In the genomic region with DNA sequence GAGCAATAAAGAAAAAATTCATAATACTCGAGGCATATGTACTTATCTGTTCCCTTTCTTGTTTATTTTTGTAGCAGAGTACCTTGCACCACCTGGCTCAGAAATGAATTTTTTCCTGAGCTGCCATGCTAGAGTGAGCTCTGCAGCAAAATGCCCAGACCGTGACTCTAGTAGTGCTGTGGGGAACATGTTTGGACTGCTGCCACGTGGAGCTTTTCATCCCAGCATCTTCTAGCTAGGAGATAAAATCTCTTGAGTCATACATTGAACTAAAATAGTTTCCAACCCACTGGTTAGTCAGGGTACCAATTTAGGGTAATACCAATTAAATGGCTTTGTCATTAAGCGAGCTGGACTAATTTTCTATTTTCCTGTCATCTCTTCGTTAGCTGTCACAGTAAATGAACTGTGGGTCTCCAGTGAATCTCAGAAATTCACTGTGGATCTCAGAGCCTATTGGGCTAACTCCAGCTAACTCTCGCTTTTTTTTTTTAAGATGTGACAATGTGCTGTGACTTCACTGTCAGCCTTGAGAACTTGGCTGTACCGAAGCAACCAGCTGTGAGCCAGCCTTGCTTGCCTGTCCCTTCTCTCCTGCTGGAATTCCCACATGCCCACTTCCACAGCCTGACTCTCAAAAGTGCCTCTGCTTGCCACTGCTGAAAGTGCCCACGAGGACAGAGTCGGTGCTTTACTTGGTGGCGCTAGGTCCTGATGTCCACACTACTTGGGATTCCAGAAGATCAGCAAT, we compare ENCODE assay signal across 20 mouse cellular contexts. TPM values are rescaled to one million over a fixed set of nuclear protein-coding genes. Genes with fewer than 3 reads are reported as not detected.
DNase-seq lines count a peak whose midpoint lies in the region; TF ChIP-seq lines count a peak whose summit lies in the region.
"Had no signal": no experiment of that assay in that cellular context is flagged by ENCODE, and none has a peak within 500 bp of the region (broad histone marks: within the 10 kb centered on the region; RNA-seq: fewer than 3 reads in every experiment).

No protein-coding gene starts in this region.

- TF ChIP-seq CTCF in embryonic fibroblast, embryonic 13.5 days (IDR thresholded peaks at IDR 0.05; ENCODE audit: borderline replicate concordance, insufficient read depth, low read length) = no peak

- TF ChIP-seq POLR2A in embryonic fibroblast, embryonic 13.5 days (IDR thresholded peaks at IDR 0.05; ENCODE audit: low read depth, low read length) = no peak

- peak overlapping the region; percentile 13; the same call in 1 of the 2 replicates for H3K27ac ChIP-seq in embryonic fibroblast, embryonic 13.5 days (ENCODE audit: insufficient read depth, low read length)
- H3K27ac ChIP-seq: gastrocnemius, adult 2 months; heart, adult 2 months; hindbrain, embryonic 14.5 days; limb, embryonic 13.5 days; midbrain, embryonic 13.5 days; neural tube, embryonic 13.5 days had no signal

- H3K4me1 ChIP-seq in embryonic fibroblast, embryonic 13.5 days (ENCODE audit: control insufficient read depth, insufficient read depth, low read length) = peaks cover 8% of the 10 kb centered on the region; the same call in 1 of the 2 replicates

- H3K4me3 ChIP-seq in embryonic fibroblast, embryonic 13.5 days (ENCODE audit: insufficient read depth, low read length) = no peak overlapping the region
- H3K4me3 ChIP-seq: gastrocnemius, adult 2 months; heart, adult 2 months; limb, embryonic 13.5 days; midbrain, embryonic 13.5 days; neural tube, embryonic 13.5 days had no signal

- peak; percentile 29 to 61 for DNase-seq in adrenal gland, postnatal 36 days
- no peak for DNase-seq in adrenal gland, adult 8-10 months
- DNase-seq in left cerebral cortex, postnatal 36 days (ENCODE audit: low spot score in 2 of 2) = peak; percentile 50 to 56
- DNase-seq in left cerebral cortex, adult 11 months (ENCODE audit: low spot score) = no peak
- DNase-seq in telencephalon, adult 2 months (ENCODE audit: low read depth, low spot score) = peak; percentile 72
- DNase-seq in adipocyte (ENCODE audit: low spot score) = no peak
- DNase-seq in testis, postnatal 14 days (ENCODE audit: low spot score) = no peak
- DNase-seq: cerebellum, postnatal 10 days; gastrocnemius, adult 2 months; heart, adult 2 months; heart, postnatal 10 days; liver, postnatal 0 days; lung, postnatal 4 days; retina, postnatal 1 day had no signal

- intact Hi-C loops in left cerebral cortex, postnatal 36 days (cut with DNase I) = no loop called here

RNA-seq across cellular contexts. Expression of a gene that starts 3.2 kb away (rescaled TPM):
- 10 to 100 TPM; 30.8 to 32.1 TPM for total RNA-seq in adrenal gland, postnatal 36 days (2021)
- 10 to 100 TPM; 36.5 to 42.7 (median 40.3) TPM for total RNA-seq in adrenal gland, adult 8-10 months (2022)
- total RNA-seq in left cerebral cortex, postnatal 36 days (2021) = 100 to 1,000 TPM; 185 to 195 TPM
- 31.7 and 35.5 TPM in 2 replicates for polyA plus RNA-seq in embryonic fibroblast, embryonic 13.5 days (2011; ENCODE audit: insufficient read length, low read depth, missing spikeins)

RNA-seq across cellular contexts. Expression of a gene that starts 19.0 kb away (rescaled TPM):
- under 1 TPM; 0.43 to 0.72 TPM for total RNA-seq in adrenal gland, postnatal 36 days (2021)
- under 1 TPM; 0.40 to 0.78 (median 0.57) TPM for total RNA-seq in adrenal gland, adult 8-10 months (2022)
- 1 to 10 TPM; 7.1 to 7.3 TPM for total RNA-seq in left cerebral cortex, postnatal 36 days (2021)
- 0.58 TPM in 1 of 2 replicates, not detected in the other for polyA plus RNA-seq in embryonic fibroblast, embryonic 13.5 days (2011; ENCODE audit: insufficient read length, low read depth, missing spikeins)
- total RNA-seq: G1E; heart, adult 2 months had no signal
- polyA plus RNA-seq: G1E had no signal

Comparison
In these comparisons a context has a peak if more than half of its experiments do, and no peak if none do; other contexts are left out.
1. DNase-seq: peak in adrenal gland, postnatal 36 days (2 of 2), left cerebral cortex, postnatal 36 days (2 of 2) and telencephalon, adult 2 months (single experiment); none in adrenal gland, adult 8-10 months (single experiment), left cerebral cortex, adult 11 months (single experiment), adipocyte (single experiment) and testis, postnatal 14 days (single experiment).
2. RNA of a gene that starts 3.2 kb away (total RNA-seq): 185 to 195 TPM in left cerebral cortex, postnatal 36 days; 36.5 to 42.7 TPM in adrenal gland, adult 8-10 months and 30.8 to 32.1 TPM in adrenal gland, postnatal 36 days; every median in the first group is over 4 times any median in the second.
3. RNA of a gene that starts 19.0 kb away (total RNA-seq): 7.1 to 7.3 TPM in left cerebral cortex, postnatal 36 days; 0.43 to 0.72 TPM in adrenal gland, postnatal 36 days and 0.40 to 0.78 TPM in adrenal gland, adult 8-10 months; every median in the first group is over 4 times any median in the second.